Mouse (Mus musculus) C2C12 (cell line): ENCODE data around the gene Rabl6. TPM values are rescaled to one million over a fixed set of nuclear protein-coding genes. Genes with fewer than 3 reads are reported as not detected.

Source experiments
- H3K27me3 ChIP-seq: one replicate; pipeline ENCODE4 v1.6.1; 2011; ENCODE audit not compliant: control insufficient read depth, insufficient read depth, insufficient read length
- H3K36me3 ChIP-seq: one replicate; pipeline ENCODE4 v1.6.1; 2011; ENCODE audit not compliant: control insufficient read depth, insufficient read depth
- H3K4me3 ChIP-seq: one replicate; pipeline ENCODE4 v1.5.1; 2011; ENCODE audit warnings: mild to moderate bottlenecking, control low read depth; ENCODE audit not compliant: poor library complexity, insufficient read depth, severe bottlenecking
- H3K79me2 ChIP-seq: one replicate; pipeline ENCODE4 v1.6.1; 2011; ENCODE audit not compliant: control insufficient read depth, insufficient read depth
- H3K79me3 ChIP-seq: one replicate; pipeline ENCODE4 v1.6.1; 2011; ENCODE audit warnings: low read depth, control low read depth
- H3ac ChIP-seq: one replicate; pipeline ENCODE3; 2011; ENCODE audit warnings: low read depth; ENCODE audit not compliant: control insufficient read depth, insufficient read length
- CEBPB ChIP-seq: IDR thresholded peaks from one replicate; pipeline ENCODE4 v1.6.1; 2011; ENCODE audit warnings: low read depth, mild to moderate bottlenecking, control low read depth, moderate library complexity
- CTCF ChIP-seq: IDR thresholded peaks from one replicate; pipeline ENCODE4 v1.5.1; 2011; ENCODE audit not compliant: control insufficient read depth, insufficient read depth, insufficient read length
- FOSL1 ChIP-seq: IDR thresholded peaks from one replicate; pipeline ENCODE4 v1.8.0; 2011; ENCODE audit warnings: mild to moderate bottlenecking, low read length; ENCODE audit not compliant: poor library complexity, insufficient read depth, severe bottlenecking
- MAX ChIP-seq: IDR thresholded peaks from one replicate; pipeline ENCODE4 v1.6.1; 2011; ENCODE audit warnings: mild to moderate bottlenecking, control low read depth
- MYOD1 ChIP-seq: IDR thresholded peaks from one replicate; pipeline ENCODE4 v1.6.1; 2011; ENCODE audit warnings: low read depth; ENCODE audit not compliant: control insufficient read depth, insufficient read length
- MYOG ChIP-seq: IDR thresholded peaks from one replicate; pipeline ENCODE4 v1.6.1; 2011; ENCODE audit not compliant: control insufficient read depth, insufficient read length; ENCODE audit errors: extremely low read depth
- USF1 ChIP-seq: IDR thresholded peaks from one replicate; pipeline ENCODE4 v1.6.1; 2011; ENCODE audit warnings: low read depth, mild to moderate bottlenecking, control low read depth, moderate library complexity
- polyA plus RNA-seq: library from polyadenylated mRNA; unstranded; fragments of >200 nt; fragmentation: generic; extraction: Trizol; gene quantifications from one replicate; pipeline ENCODE4 v1.2.1, GENCODE M21; 2012; ENCODE audit warnings: missing spikeins

The Rabl6 gene
- polyA plus RNA-seq, 1 experiment, result 58.9 TPM

DNA sequence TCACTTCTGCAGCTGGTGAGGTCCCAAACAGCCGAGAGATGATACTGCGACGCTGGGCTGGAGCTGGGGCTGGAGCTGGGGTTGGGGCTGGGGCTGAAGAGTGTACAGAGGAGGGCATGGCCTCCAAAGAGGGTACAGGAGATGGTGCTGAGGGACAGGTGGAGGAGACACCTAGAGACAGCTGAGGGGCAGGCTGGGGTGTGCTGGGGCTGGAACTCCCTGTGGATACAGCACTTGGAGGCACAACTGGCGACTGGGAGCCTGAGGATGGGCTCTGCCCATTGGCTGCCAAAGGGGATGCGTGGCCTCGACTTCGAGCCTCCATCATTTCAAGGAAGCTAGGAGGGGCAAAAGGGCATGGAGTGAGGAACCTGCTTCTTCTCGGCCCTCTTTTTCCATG lies 21.0 kb downstream of the Rabl6 start:
- Histone ChIP-seq H3K79me3 (no peaks in the 10 kb centered on the region), H3K27me3 (no peaks in the 10 kb centered on the region), H3K79me2 (no peaks in the 10 kb centered on the region), H3K36me3 (peaks cover 80% of the 10 kb centered on the region), H3ac (no peak overlapping the region), H3K4me3 (no peak overlapping the region)
- TF ChIP-seq MAX (no peak), CTCF (no peak), FOSL1 (no peak), MYOD1 (no peak), CEBPB (no peak)

DNA sequence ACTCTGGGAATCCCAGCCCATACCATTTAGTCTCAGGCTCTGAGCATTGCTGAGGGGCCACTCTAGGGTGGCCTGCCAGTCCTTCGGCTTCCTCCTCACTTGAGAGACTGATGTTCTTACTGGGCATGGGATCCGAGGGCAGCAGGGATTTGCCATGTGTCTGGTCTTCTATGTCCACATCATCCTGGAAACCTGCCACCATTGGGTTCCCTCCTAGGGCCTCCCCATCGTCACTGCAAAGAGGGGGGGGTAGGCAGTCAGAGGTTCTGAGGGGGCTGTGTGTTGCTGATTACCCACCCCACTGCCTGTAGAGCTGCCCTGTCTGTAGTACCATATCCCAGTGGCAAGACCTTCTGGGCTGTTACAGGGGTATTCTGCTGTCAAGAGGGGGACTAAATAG lies 22.7 kb downstream of the Rabl6 start:
- H3K79me3 ChIP-seq, result no peaks in the 10 kb centered on the region
- TF ChIP-seq CTCF (no peak), MYOG (no peak), MAX (no peak), FOSL1 (no peak), USF1 (no peak), CEBPB (no peak), MYOD1 (no peak)
- no peaks in the 10 kb centered on the region for H3K79me2 ChIP-seq
- H3K36me3 ChIP-seq, result peaks cover 66% of the 10 kb centered on the region
- H3ac ChIP-seq, result no peak overlapping the region
- H3K27me3 ChIP-seq, result no peaks in the 10 kb centered on the region
- no peak overlapping the region for H3K4me3 ChIP-seq

DNA sequence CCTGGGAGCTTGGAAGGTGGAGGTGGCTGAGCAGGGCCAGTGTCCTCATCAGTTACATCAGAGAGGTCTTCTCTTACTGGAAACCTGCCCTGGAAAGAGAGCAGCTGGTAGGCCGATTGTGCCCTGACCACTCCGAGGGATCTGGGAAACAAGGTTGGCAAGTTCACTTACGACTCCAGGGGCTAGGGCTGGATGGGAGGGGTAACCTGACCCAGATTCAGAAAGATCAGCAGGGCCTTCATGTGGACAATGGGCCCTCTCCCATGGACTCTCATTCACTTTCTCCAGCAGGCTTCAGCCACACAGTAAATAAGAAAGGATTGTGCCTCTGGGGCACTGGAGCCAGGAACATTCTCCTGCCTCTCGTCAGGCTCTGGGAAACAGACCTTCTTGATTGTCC lies 23.5 kb downstream of the Rabl6 start:
- peaks cover 59% of the 10 kb centered on the region for H3K36me3 ChIP-seq
- TF ChIP-seq MYOG (no peak), CTCF (no peak), MYOD1 (no peak), CEBPB (no peak), USF1 (no peak), FOSL1 (no peak), MAX (no peak)

DNA sequence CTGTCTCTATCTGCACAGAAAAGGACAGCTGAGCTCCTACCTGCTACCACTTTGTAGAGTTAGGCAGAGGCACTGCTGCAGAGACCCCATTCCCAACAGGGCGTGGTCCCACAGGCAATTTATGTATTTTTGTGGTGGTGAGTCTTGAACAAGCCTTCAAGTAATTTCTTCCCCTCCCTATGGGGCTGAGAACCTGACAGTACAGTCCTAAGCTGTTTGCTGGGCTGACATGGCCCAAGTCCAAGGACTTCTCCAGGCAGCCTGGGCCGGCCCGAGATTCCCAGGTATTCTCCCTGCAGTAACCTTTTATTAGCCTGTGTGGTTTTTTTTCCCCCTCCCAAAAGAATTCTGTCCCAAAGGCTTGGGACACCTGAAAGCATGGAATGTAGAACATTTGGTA lies 24.2 kb downstream of the Rabl6 start:
- TF ChIP-seq MYOG (no peak), CTCF (no peak), FOSL1 (no peak), CEBPB (no peak), MAX (no peak), MYOD1 (no peak)
- Histone ChIP-seq H3K79me3 (no peaks in the 10 kb centered on the region), H3K79me2 (no peaks in the 10 kb centered on the region), H3K27me3 (no peaks in the 10 kb centered on the region), H3K4me3 (no peak overlapping the region), H3ac (no peak overlapping the region), H3K36me3 (peaks cover 52% of the 10 kb centered on the region)

More for the DNA sequence above, 23.5 kb downstream of the Rabl6 start:
- H3K79me2 ChIP-seq, result no peaks in the 10 kb centered on the region
- no peaks in the 10 kb centered on the region for H3K27me3 ChIP-seq
- H3K79me3 ChIP-seq, result no peaks in the 10 kb centered on the region
- no peak overlapping the region for H3ac ChIP-seq
- H3K4me3 ChIP-seq, result no peak overlapping the region

DNA sequence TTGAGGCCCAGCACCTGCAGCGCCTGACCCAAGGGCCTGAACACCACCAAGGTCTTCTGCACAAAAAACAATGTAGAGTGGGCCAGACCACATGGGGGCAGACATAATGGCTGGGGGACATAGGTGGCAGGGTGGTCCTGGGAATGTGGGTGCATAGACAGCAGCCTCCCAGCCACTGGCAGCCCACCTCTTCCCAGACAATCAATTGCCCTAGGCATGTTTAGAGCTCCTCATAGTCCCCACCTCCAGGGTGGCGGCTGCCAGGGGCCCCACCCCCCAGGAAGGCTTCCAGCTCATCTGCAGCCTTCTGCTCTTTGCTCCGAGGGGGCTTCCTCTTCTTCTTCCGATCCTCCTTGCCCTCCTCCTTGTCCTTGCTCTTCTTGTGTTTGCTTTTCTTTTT lies 24.8 kb downstream of the Rabl6 start:
- no peaks in the 10 kb centered on the region for H3K79me3 ChIP-seq
- H3ac ChIP-seq, result no peak overlapping the region
- TF ChIP-seq CTCF (no peak), FOSL1 (no peak), MYOG (no peak), USF1 (no peak), MAX (no peak), CEBPB (no peak), MYOD1 (no peak)
- no peaks in the 10 kb centered on the region for H3K27me3 ChIP-seq
- H3K79me2 ChIP-seq, result no peaks in the 10 kb centered on the region
- H3K4me3 ChIP-seq, result no peak overlapping the region
- H3K36me3 ChIP-seq, result peaks cover 48% of the 10 kb centered on the region

DNA sequence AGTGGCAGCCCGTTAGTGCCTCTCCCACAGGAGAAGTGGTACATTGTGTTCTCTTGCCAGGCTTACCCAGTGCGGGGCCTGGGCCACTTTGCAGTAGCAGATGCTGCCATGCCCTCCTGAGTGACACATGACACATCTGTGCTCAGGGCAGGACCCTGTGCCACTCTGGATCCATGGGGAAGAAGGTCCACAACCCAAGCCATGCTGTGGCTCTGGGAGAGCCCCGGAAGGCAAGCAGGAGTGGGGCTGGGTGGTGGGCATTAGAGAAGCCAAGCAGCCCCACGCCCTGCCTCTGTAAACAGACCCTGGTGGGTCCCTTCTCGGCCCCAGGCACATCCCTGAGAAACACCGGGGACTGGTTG lies 25.2 kb downstream of the Rabl6 start:
- Histone ChIP-seq H3K4me3 (no peak overlapping the region), H3ac (no peak overlapping the region), H3K27me3 (no peaks in the 10 kb centered on the region), H3K36me3 (peaks cover 43% of the 10 kb centered on the region), H3K79me2 (no peaks in the 10 kb centered on the region), H3K79me3 (no peaks in the 10 kb centered on the region)
- TF ChIP-seq FOSL1, result no peak
- TF ChIP-seq MAX, result no peak
- no peak for TF ChIP-seq USF1
- TF ChIP-seq CTCF, result no peak
- no peak for TF ChIP-seq MYOG
